Mouse (Mus musculus): Measurements from ENCODE around the gene Wwox. TPM values are rescaled to one million over a fixed set of nuclear protein-coding genes. Genes with fewer than 3 reads are reported as not detected.

The Wwox gene
- total and polyA plus RNA-seq, 3 experiments, result 7.8 to 11.5 (median 9.1) TPM

- Histone ChIP-seq H3K4me1 (ENCODE audit: control insufficient read depth in 1 of 2, insufficient read depth in 2 of 2) (no peaks in the 10 kb centered on the region), H3K79me2 (replicated peaks; ENCODE audit: control insufficient read depth, extremely low read depth, insufficient read depth, poor library complexity, severe bottlenecking) (no peaks in the 10 kb centered on the region), H3K4me3 (replicated peaks in 1 of 3; ENCODE audit: low read depth in 2 of 3, low read length in 2 of 3, poor library complexity in 1 of 3) (no peak overlapping the region), H3K4me2 (ENCODE audit: insufficient read depth, low read depth, poor library complexity, severe bottlenecking) (no peak overlapping the region), H3K9ac (ENCODE audit: insufficient read depth, low read depth) (no peak overlapping the region), H3K9me3 (replicated peaks; ENCODE audit: low read length) (peaks cover 6% of the 10 kb centered on the region), H3K27me3 (replicated peaks) (no peaks in the 10 kb centered on the region), H3K36me3 (replicated peaks in 1 of 2; ENCODE audit: control insufficient read depth in 1 of 2, insufficient read depth in 1 of 2, low read length in 1 of 2) (peaks cover 0 to 19% of the 10 kb centered on the region in 2 experiments), H3K27ac (ENCODE audit: insufficient read depth, low read depth) (no peak overlapping the region)
- in situ Hi-C loops (cut with MboI; ENCODE audit: low pct_ligation_motif_present, low pct_unique_long_range_greater_than_20kb, low sequenced_read_pairs), result no loop called here
- DNase-seq (ENCODE audit: extremely low read depth), result no peak
- TF ChIP-seq MYC (IDR thresholded peaks at IDR 0.05; ENCODE audit: low read depth, low read length), result no peak
- no peak for TF ChIP-seq SMC3 (IDR thresholded peaks at IDR 0.05; ENCODE audit: low read depth, low read length)
- TF ChIP-seq MEF2A (IDR thresholded peaks at IDR 0.05; ENCODE audit: borderline replicate concordance, low read depth, low read length), result no peak
- no peak for TF ChIP-seq UBTF (IDR thresholded peaks at IDR 0.05; ENCODE audit: low read depth, low read length)
- TF ChIP-seq ELF1 (IDR thresholded peaks at IDR 0.05; ENCODE audit: low read depth, low read length), result no peak
- TF ChIP-seq TBP (conservative IDR thresholded peaks at IDR 0.05; ENCODE audit: low read depth, low read length), result no peak
- dilution Hi-C loops (cut with MboI; ENCODE audit: extremely low pct_ligation_motif_present, extremely low pct_unique_long_range_greater_than_20kb, low sequenced_read_pairs), result no loop called here
These were observed 154.1 kb downstream of the Wwox start for GRCm38 (mm10) chr8:114593424-114594157.

DNA sequence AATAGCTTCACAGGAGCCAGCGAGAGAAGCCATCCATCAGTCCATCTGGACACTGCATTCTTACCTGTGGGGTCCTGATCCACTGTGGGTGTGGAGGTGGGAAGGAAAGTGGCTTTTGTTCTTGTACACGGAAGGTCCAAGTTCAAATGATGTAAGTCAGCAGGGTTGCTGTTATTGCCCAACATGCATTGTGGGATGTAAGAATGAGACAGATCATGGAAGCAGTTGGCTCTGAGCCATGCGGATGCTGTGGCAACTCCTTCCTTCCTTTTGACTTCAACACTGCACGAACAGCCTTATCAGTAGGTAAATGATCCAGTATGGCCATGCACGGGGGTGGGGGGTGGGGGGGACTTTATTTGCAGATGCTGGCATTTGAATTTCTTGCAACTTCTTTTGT lies 155.4 kb downstream of the Wwox start:
- TF ChIP-seq MAFK (IDR thresholded peaks at IDR 0.05; ENCODE audit: insufficient replicate concordance, low read length) (no peak), USF2 (conservative IDR thresholded peaks at IDR 0.05; ENCODE audit: low read depth, low read length) (no peak), TCF12 (IDR thresholded peaks at IDR 0.05; ENCODE audit: low read depth, low read length) (no peak), CTCF (conservative IDR thresholded peaks at IDR 0.05 in 1 of 2, IDR thresholded peaks at IDR 0.05 in 1 of 2; ENCODE audit: low read depth in 2 of 2, low read length in 2 of 2) (no peak), MAZ (IDR thresholded peaks at IDR 0.05; ENCODE audit: low read depth, low read length) (no peak), ZNF384 (IDR thresholded peaks at IDR 0.05; ENCODE audit: low read depth, low read length) (no peak), ETS1 (conservative IDR thresholded peaks at IDR 0.05; ENCODE audit: low read depth, low read length) (no peak), HCFC1 (IDR thresholded peaks at IDR 0.05; ENCODE audit: low read depth, low read length) (no peak), ZKSCAN1 (IDR thresholded peaks at IDR 0.05; ENCODE audit: borderline replicate concordance, low read depth, low read length) (no peak), IRF4 (IDR thresholded peaks at IDR 0.05; ENCODE audit: low read depth, low read length) (no peak), NELFE (IDR thresholded peaks at IDR 0.05; ENCODE audit: low read depth, low read length) (no peak), ELF1 (IDR thresholded peaks at IDR 0.05; ENCODE audit: low read depth, low read length) (no peak), PAX5 (IDR thresholded peaks at IDR 0.05; ENCODE audit: low read length) (no peak)
- no peak for DNase-seq (ENCODE audit: extremely low read depth)
- in situ Hi-C loops (cut with MboI; ENCODE audit: low pct_ligation_motif_present, low pct_unique_long_range_greater_than_20kb, low sequenced_read_pairs) (no loop called here), dilution Hi-C loops (cut with MboI; ENCODE audit: extremely low pct_ligation_motif_present, extremely low pct_unique_long_range_greater_than_20kb, low sequenced_read_pairs) (no loop called here)
- H3K27me3 ChIP-seq (replicated peaks), result no peaks in the 10 kb centered on the region
- no peak overlapping the region for H3K9ac ChIP-seq (ENCODE audit: insufficient read depth, low read depth)
- H3K9me3 ChIP-seq (replicated peaks; ENCODE audit: low read length), result peaks cover 6% of the 10 kb centered on the region
- H3K36me3 ChIP-seq (replicated peaks in 1 of 2; ENCODE audit: control insufficient read depth in 1 of 2, insufficient read depth in 1 of 2, low read length in 1 of 2), result peaks cover 0 to 19% of the 10 kb centered on the region in 2 experiments
- H3K4me1 ChIP-seq (ENCODE audit: control insufficient read depth in 1 of 2, insufficient read depth in 2 of 2), result no peaks in the 10 kb centered on the region
- H3K4me2 ChIP-seq (ENCODE audit: insufficient read depth, low read depth, poor library complexity, severe bottlenecking), result no peak overlapping the region
- no peak overlapping the region for H3K27ac ChIP-seq (ENCODE audit: insufficient read depth, low read depth)
- H3K4me3 ChIP-seq (replicated peaks in 1 of 3; ENCODE audit: low read depth in 2 of 3, low read length in 2 of 3, poor library complexity in 1 of 3), result no peak overlapping the region
- H3K79me2 ChIP-seq (replicated peaks; ENCODE audit: control insufficient read depth, extremely low read depth, insufficient read depth, poor library complexity, severe bottlenecking), result no peaks in the 10 kb centered on the region
